Mouse (Mus musculus) ES-E14 (cell line): ENCODE data around the gene Nsun6.

Experiments used
- CHD2 ChIP-seq: IDR thresholded peaks from 2 replicates; pipeline ENCODE4 v1.6.1; 2014; ENCODE audit warnings: mild to moderate bottlenecking, low read depth, low read length, inconsistent platforms
- MAFK ChIP-seq: IDR thresholded peaks from 2 replicates; pipeline ENCODE4 v1.6.1; 2014; ENCODE audit warnings: mild to moderate bottlenecking, low read depth, low read length, inconsistent platforms; ENCODE audit not compliant: insufficient read depth

GRCm38 (mm10) chr2:15087308-15087707, 32.4 kb upstream of the Nsun6 start:
- TF ChIP-seq CHD2 = no peak
- no peak for TF ChIP-seq MAFK
